In the genomic region with DNA sequence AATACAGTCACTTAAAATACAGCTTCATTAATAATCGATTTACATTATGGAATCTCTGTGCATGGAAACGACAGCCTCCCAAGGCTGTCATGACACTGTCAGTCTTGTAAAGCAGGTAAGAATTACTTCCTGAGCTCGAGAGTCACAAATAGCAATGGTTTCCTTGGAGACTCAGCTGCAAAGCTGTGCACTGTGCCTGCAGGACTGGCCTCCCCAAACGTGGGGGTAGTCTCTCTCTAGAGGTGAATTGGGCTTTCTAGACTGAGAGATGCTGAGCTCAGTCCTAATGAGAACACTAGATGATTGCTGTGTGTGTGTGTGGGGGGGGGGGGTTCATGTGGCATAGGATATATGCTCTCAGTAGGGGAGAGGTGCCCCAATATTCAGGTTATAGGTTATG, we compare ENCODE assay signal across 29 mouse cellular contexts.
DNase-seq lines count a peak whose midpoint lies in the region; ATAC-seq lines count a peak whose summit lies in the region.
"Had no signal": no experiment of that assay in that cellular context is flagged by ENCODE, and none has a peak within 500 bp of the region (broad histone marks: within the 10 kb centered on the region; RNA-seq: fewer than 3 reads in every experiment).

No protein-coding gene starts in this region.

- H3K9me3 ChIP-seq in megakaryocyte, embryonic 14.5 days = peaks cover 8% of the 10 kb centered on the region; the same call in 1 of the 2 replicates
- peaks cover 4% of the 10 kb centered on the region; the same call in 1 of the 2 replicates for H3K9me3 ChIP-seq in forebrain, embryonic 14.5 days (replicated peaks; ENCODE audit: control insufficient read depth, low read length)
- no peaks in the 10 kb centered on the region for H3K9me3 ChIP-seq in midbrain, embryonic 13.5 days

- no peak overlapping the region for H3K4me2 ChIP-seq in forebrain, embryonic 14.5 days (ENCODE audit: low read length)
- H3K4me2 ChIP-seq in midbrain, embryonic 13.5 days (replicated peaks) = no peak overlapping the region
- H3K4me2 ChIP-seq: heart, embryonic 11.5 days; hindbrain, embryonic 13.5 days; lung, embryonic 14.5 days had no signal

- no peak for ATAC-seq in megakaryocyte, adult 5-6 weeks (ENCODE audit: poor library complexity, severe bottlenecking)
- 0 out of 2 replicates have a peak, but pooled peaks have one; percentile 29 for ATAC-seq in forebrain, embryonic 14.5 days
- 0 out of 2 replicates have a peak, but pooled peaks have one; percentile 43 for ATAC-seq in midbrain, embryonic 13.5 days
- ATAC-seq: CD4-positive, CD25-positive, alpha-beta regulatory T cell, adult 4 months; intestine, postnatal 0 days had no signal

- no peak overlapping the region for H3K27ac ChIP-seq in forebrain, embryonic 14.5 days (ENCODE audit: low read depth, low read length)
- 0 out of 2 replicates have a peak overlapping the region, but pooled peaks have one; percentile 14 for H3K27ac ChIP-seq in midbrain, embryonic 13.5 days
- H3K27ac ChIP-seq: hindbrain, embryonic 13.5 days; liver, embryonic 14.5 days; stomach, postnatal 0 days had no signal

- WGBS in forebrain, embryonic 14.5 days = 33% methylated on average over 4 of the region's 4 CpGs
- 25% methylated on average over 4 of the region's 4 CpGs for whole genome bisulfite sequencing in midbrain, embryonic 13.5 days

- H3K4me1 ChIP-seq in megakaryocyte, embryonic 14.5 days = peaks cover 43% of the 10 kb centered on the region
- no peaks in the 10 kb centered on the region for H3K4me1 ChIP-seq in forebrain, embryonic 14.5 days (ENCODE audit: control insufficient read depth, insufficient read depth, low read length)
- 0 out of 2 replicates have a peak, but pooled peaks cover 3% of the 10 kb centered on the region for H3K4me1 ChIP-seq in midbrain, embryonic 13.5 days (replicated peaks)

- no peaks in the 10 kb centered on the region for H3K36me3 ChIP-seq in megakaryocyte, embryonic 14.5 days (replicated peaks; ENCODE audit: low read length)
- H3K36me3 ChIP-seq in forebrain, embryonic 14.5 days (ENCODE audit: control insufficient read depth, insufficient read depth, low read length) = no peaks in the 10 kb centered on the region
- no peaks in the 10 kb centered on the region for H3K36me3 ChIP-seq in midbrain, embryonic 13.5 days
- H3K36me3 ChIP-seq: hindbrain, embryonic 13.5 days had no signal

- no peaks in the 10 kb centered on the region for H3K27me3 ChIP-seq in megakaryocyte, embryonic 14.5 days (replicated peaks)
- H3K27me3 ChIP-seq in forebrain, embryonic 14.5 days (replicated peaks; ENCODE audit: control insufficient read depth, insufficient read depth, low read length) = no peaks in the 10 kb centered on the region
- H3K27me3 ChIP-seq in midbrain, embryonic 13.5 days = peaks cover 53% of the 10 kb centered on the region

- DNase-seq in forebrain, embryonic 14.5 days (ENCODE audit: low spot score) = no peak
- DNase-seq in frontal cortex, postnatal 36 days (ENCODE audit: low spot score in 2 of 2) = no peak
- no peak for DNase-seq in layer of hippocampus, adult 8-10 months (ENCODE audit: low spot score in 2 of 2)
- DNase-seq in gastrocnemius, adult 8-10 months (ENCODE audit: low spot score in 2 of 2) = no peak
- DNase-seq: adrenal gland, postnatal 25 days; cerebellum, adult 2 months; cerebellum, postnatal 14 days; gastrocnemius, postnatal 36 days; heart, adult 18-20 months; heart, postnatal 36 days; kidney, adult 9 months; kidney, postnatal 14 days; liver; lung, embryonic 14.5 days; lung, postnatal 14 days; retina, postnatal 1 day; right cerebral cortex, postnatal 25 days; thymus, adult 18-20 months; thymus, postnatal 25 days had no signal

- no peak overlapping the region for H3K9ac ChIP-seq in forebrain, embryonic 14.5 days (ENCODE audit: low read length)
- H3K9ac ChIP-seq in midbrain, embryonic 13.5 days (replicated peaks) = no peak overlapping the region
- H3K9ac ChIP-seq: hindbrain, embryonic 13.5 days; liver, embryonic 14.5 days; lung, embryonic 14.5 days had no signal

- peak overlapping the region; percentile 53 for H3K4me3 ChIP-seq in megakaryocyte, embryonic 14.5 days (replicated peaks)
- no peak overlapping the region for H3K4me3 ChIP-seq in forebrain, embryonic 14.5 days (ENCODE audit: low read depth, low read length)
- no peak overlapping the region for H3K4me3 ChIP-seq in midbrain, embryonic 13.5 days (replicated peaks)
- H3K4me3 ChIP-seq: erythroblast, embryonic 14.5 days; hindbrain, embryonic 13.5 days had no signal
